Mouse (Mus musculus) kidney, embryonic 16.5 days (tissue): ENCODE data around the gene Rabac1. TPM values are rescaled to one million over a fixed set of nuclear protein-coding genes. Genes with fewer than 3 reads are reported as not detected.

Experiments used
- ATAC-seq: fragments of 200-750 bp; cut with Nextera tagmentation; 2 replicates; pipeline ENCODE4 v1.8.0; 2017; ENCODE audit warnings: moderate TSS enrichment; ENCODE audit not compliant: low FRiP score, low TSS enrichment
- H3K27ac ChIP-seq: fragments of 300-500 bp; sonication (generic); 2 replicates; pipeline ENCODE4 v1.5.1; 2014; ENCODE audit warnings: low read length
- H3K27me3 ChIP-seq: fragments of 300-500 bp; sonication (generic); 2 replicates; pipeline ENCODE4 v1.6.1; 2014; ENCODE audit warnings: low read length, control low read depth, mixed read lengths; ENCODE audit not compliant: insufficient read depth
- H3K36me3 ChIP-seq: fragments of 300-500 bp; sonication (generic); 2 replicates; pipeline ENCODE4 v1.6.1; 2014; ENCODE audit warnings: low read length, control low read depth, mixed read lengths; ENCODE audit not compliant: insufficient read depth
- H3K4me1 ChIP-seq: fragments of 300-500 bp; sonication (generic); 2 replicates; pipeline ENCODE4 v1.6.1; 2014; ENCODE audit warnings: low read length, control low read depth, mixed read lengths; ENCODE audit not compliant: insufficient read depth
- H3K4me2 ChIP-seq: fragments of 300-500 bp; sonication (generic); replicated peaks from 2 replicates; pipeline ENCODE4 v1.6.1; 2014; ENCODE audit warnings: low read depth, low read length
- H3K4me3 ChIP-seq: fragments of 300-500 bp; sonication (generic); 2 replicates; pipeline ENCODE4 v1.5.1; 2014; ENCODE audit warnings: mild to moderate bottlenecking, low read length
- H3K9ac ChIP-seq: fragments of 300-500 bp; sonication (generic); replicated peaks from 2 replicates; pipeline ENCODE4 v1.6.1; 2014; ENCODE audit warnings: low read length
- H3K9me3 ChIP-seq: fragments of 300-500 bp; sonication (generic); 2 replicates; pipeline ENCODE4 v1.6.1; 2016; ENCODE audit warnings: low read length, control low read depth
- WGBS: fragments of 180-500 bp; shearing (Covaris S2); extraction: QIAGEN DNeasy Blood & Tissue Kit; methylation state at CpG from one replicate; pipeline ENCODE4 v1.1.7; 2014; 5-methylcytosine and 5-hydroxymethylcytosine counted together
- microRNA-seq: library from miRNA; unstranded; fragments of <30 nt; microRNA quantifications from one replicate; pipeline ENCODE4, GENCODE M21; 2016
- polyA plus RNA-seq: library from polyadenylated mRNA; unstranded; fragments of >200 nt; fragmentation: Nextera tagmentation; extraction: Ambion mirVana; gene quantifications from 2 replicates; pipeline ENCODE4 v1.2.1, GENCODE M21; 2015

Gene Rabac1
- polyA plus RNA-seq, 1 experiment from 2014 or later: 199 TPM

DNA sequence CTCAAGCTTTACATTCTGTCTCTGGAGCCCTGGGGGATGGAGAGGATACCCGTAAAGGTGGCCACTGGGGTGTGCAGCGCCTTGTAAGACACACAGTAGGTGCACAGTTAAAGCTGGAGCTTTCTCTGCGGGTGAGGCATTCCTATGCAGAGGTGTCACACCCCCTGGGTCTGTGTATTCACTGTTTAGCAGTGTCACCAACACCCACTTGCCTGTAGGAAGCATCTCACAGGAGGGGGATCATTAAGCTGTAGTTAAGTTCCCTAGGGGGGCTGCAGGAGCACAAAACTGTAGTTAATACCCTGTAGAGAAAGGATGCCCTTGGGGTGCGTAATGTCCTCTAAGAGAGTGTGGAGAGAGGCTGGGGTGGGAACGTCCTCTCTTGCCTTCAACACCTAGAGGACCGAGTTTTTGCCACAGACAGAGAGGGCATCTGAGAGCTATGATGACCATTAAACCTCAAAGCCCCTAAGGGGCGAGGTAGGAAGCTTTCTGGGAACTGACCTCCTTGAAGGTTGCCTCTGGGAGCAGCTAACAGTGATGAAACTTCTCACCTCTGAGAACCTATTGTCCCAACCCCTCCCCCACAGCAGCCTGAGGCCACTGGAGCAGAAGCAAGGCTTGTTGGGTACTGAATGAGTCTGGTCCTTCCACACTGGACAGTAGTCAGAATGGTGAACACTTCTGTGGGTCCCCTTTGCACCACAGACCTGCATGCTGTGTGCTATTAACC lies 25.1 kb downstream of the Rabac1 start:
- Histone ChIP-seq H3K36me3 (no peaks in the 10 kb centered on the region), H3K4me2 (no peak overlapping the region), H3K4me3 (no peak overlapping the region), H3K4me1 (peaks cover 9% of the 10 kb centered on the region), H3K9me3 (no peaks in the 10 kb centered on the region), H3K27ac (no peak overlapping the region), H3K27me3 (peaks cover 100% of the 10 kb centered on the region), H3K9ac (no peak overlapping the region)
- WGBS: 3% methylated on average over 7 of the region's 7 CpGs
- no peak for ATAC-seq

DNA sequence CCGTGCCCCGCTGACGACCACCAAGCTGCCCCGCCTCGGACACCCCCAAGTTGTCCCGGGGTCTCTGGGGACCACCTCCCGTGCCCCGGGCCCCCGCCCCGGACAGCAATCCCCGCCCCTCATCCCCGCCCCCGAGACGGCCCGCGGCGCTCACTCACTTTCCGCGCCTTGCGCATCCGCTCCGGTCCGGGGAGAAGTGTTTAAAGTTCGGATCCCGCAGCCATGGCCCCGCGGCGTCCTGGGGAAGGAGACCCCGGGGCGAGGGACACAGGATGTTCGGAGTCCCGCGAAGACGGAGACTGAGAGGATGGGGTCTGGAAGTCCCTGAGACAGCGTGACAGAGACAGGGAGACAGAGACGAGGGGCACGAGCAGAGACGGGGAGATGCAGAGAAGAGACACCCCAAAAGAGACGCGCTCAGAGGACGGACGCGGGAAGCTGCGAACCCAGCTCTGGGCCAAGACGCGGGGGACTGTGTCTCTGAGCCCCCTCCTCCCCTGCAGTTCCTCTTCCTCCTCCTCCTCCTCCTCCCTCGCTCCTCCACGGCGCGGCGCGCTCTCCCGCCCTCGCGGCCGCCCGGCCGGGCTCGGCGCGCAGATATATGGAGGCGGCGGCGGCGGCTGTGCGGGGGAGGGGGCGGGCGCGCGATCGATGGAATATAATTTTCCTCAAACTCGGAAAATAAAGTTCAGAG lies 28.1 kb downstream of the Rabac1 start, which contains the start of gene Gm4881:
Gene Gm4881, minus strand, starts transcription at position 238 of the 694 bp plus-strand sequence.
- H3K36me3 ChIP-seq: no peaks in the 10 kb centered on the region
- WGBS: under 1% methylated on average over 70 of the region's 72 CpGs
- ATAC-seq: no peak
- no peaks in the 10 kb centered on the region for H3K9me3 ChIP-seq
- peaks cover 9% of the 10 kb centered on the region for H3K4me1 ChIP-seq
- peak within 1 kb of the TSS; percentile 59 for H3K4me2 ChIP-seq
- H3K27me3 ChIP-seq: peaks cover 90% of the 10 kb centered on the region
- H3K9ac ChIP-seq: no peak within 1 kb of the TSS
- H3K27ac ChIP-seq: no peak within 1 kb of the TSS
- peak within 1 kb of the TSS; percentile 45 for H3K4me3 ChIP-seq

DNA sequence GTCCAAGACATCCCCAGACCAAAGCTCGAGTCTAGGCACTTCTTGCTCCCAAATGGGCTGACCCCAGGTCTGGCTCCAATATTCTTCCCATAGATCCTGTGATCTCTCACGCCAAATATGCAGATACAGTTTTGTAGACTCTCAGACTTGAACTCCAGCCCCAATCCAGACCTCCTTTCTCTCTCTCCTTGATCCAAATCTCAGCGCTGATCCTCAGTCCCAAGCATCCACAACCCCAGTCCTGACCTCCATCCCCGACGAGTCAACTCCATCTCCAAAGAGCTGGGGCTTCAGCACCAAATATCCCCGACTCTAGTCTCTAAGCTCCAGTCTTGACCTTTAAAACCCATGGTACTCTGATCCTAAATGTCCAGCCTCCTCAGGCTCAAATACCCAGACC lies 28.9 kb downstream of the Rabac1 start:
- ATAC-seq: no peak
- H3K4me2 ChIP-seq: no peak overlapping the region
- peaks cover 83% of the 10 kb centered on the region for H3K27me3 ChIP-seq
- no peak overlapping the region for H3K27ac ChIP-seq
- H3K36me3 ChIP-seq: no peaks in the 10 kb centered on the region
- WGBS: 3% methylated on average over 6 of the region's 6 CpGs
- no peaks in the 10 kb centered on the region for H3K9me3 ChIP-seq
- no peak overlapping the region for H3K9ac ChIP-seq
- peaks cover 9% of the 10 kb centered on the region for H3K4me1 ChIP-seq
- no peak overlapping the region for H3K4me3 ChIP-seq

DNA sequence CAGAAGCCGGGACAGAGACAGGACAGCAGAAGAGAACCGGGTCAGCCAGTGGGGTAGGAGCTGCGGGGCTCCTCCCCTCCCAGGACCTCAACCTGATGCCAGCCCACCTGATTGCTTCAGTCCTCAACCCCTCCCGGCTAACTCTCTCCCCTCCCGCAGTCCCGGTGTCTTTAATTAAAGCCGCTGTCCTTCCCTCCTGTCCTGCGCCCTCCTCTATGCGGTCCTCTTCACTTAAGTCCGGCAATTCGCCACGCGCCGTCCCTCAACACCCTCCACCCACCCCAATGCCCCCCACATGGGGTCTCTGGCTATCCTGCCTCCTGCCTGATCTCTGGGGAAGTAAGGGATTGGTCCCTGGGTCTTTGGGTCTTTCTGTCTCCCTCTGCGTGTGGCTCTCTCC lies 40.9 kb downstream of the Rabac1 start:
- Histone ChIP-seq H3K4me2 (no peak overlapping the region), H3K9me3 (no peaks in the 10 kb centered on the region), H3K27ac (no peak overlapping the region), H3K4me3 (no peak overlapping the region), H3K9ac (no peak overlapping the region), H3K27me3 (peaks cover 80% of the 10 kb centered on the region), H3K4me1 (peaks cover 6% of the 10 kb centered on the region; the same call in 1 of the 2 replicates), H3K36me3 (peaks cover 11% of the 10 kb centered on the region)
- 0% methylated on average over 13 of the region's 15 CpGs for WGBS
- ATAC-seq: no peak; the same call in 1 of the 2 replicates

DNA sequence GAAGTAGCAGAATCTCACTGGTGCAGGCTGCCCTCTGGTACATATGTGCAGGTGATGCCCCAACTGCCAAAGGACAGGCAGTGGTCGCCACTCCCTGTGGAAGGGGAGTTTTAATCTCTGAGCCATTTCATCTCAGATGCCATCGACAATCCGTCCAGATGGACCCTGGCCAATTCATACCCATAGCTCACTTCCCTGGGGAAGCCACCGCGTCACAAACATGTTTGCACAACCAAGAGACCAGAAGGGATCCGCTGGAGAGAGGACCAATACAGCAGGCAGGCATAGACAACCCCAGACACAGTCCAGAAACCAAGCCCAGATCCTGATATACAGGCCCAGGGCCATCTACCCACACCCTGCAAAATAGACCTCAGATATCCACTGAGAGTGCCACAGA lies 42.1 kb downstream of the Rabac1 start:
- Histone ChIP-seq H3K27ac (no peak overlapping the region), H3K27me3 (peaks cover 68% of the 10 kb centered on the region), H3K4me2 (no peak overlapping the region), H3K9me3 (no peaks in the 10 kb centered on the region), H3K9ac (no peak overlapping the region), H3K4me1 (peaks cover 6% of the 10 kb centered on the region; the same call in 1 of the 2 replicates), H3K4me3 (no peak overlapping the region), H3K36me3 (peaks cover 23% of the 10 kb centered on the region)
- ATAC-seq: no peak
- WGBS: 60% methylated on average over 6 of the region's 6 CpGs

Small RNAs within 50 kb of the gene (microRNA-seq; reads per million reads assigned to microRNA genes)
- gene Mir7046: not detected
- gene Mir7047: not detected

Other genes starting within 250 kb of the Rabac1 start
- not detected in 2 replicates for gene Gm4763, start 245.8 kb downstream of the Rabac1 start, polyA plus RNA-seq
- 0.30 and 0.61 TPM in 2 replicates for gene Cd177, start 212.4 kb downstream of the Rabac1 start, polyA plus RNA-seq
- gene Ceacam10, start 195.5 kb downstream of the Rabac1 start, polyA plus RNA-seq: 0.44 TPM in 1 of 2 replicates, not detected in the other
- gene Gm9844, start 110.5 kb downstream of the Rabac1 start, polyA plus RNA-seq: 8.3 and 21.9 TPM in 2 replicates
- not detected in 2 replicates for gene Lypd4, start 102.8 kb downstream of the Rabac1 start, polyA plus RNA-seq
- not detected in 2 replicates for gene Dmrtc2, start 102.7 kb downstream of the Rabac1 start, polyA plus RNA-seq
- 2,217 and 2,364 TPM in 2 replicates for gene Rps19, start 88.4 kb downstream of the Rabac1 start, polyA plus RNA-seq
- 1.8 and 2.0 TPM in 2 replicates for gene Cd79a, start 75.4 kb downstream of the Rabac1 start, polyA plus RNA-seq
- gene Arhgef1, start 69.8 kb downstream of the Rabac1 start, polyA plus RNA-seq: 94.7 and 105 TPM in 2 replicates
- gene Gm4881, start 28.3 kb downstream of the Rabac1 start, polyA plus RNA-seq: not detected in 2 replicates
- 0.66 and 1.5 TPM in 2 replicates for gene Atp1a3, start 33.2 kb upstream of the Rabac1 start, polyA plus RNA-seq
- gene Grik5, start 99.6 kb upstream of the Rabac1 start, polyA plus RNA-seq: 5.1 and 6.3 TPM in 2 replicates
- gene Zfp574, start 99.8 kb upstream of the Rabac1 start, polyA plus RNA-seq: 37.7 and 44.1 TPM in 2 replicates
- gene Pou2f2, start 207.0 kb upstream of the Rabac1 start, polyA plus RNA-seq: 0.40 and 0.99 TPM in 2 replicates
- gene Dedd2, start 247.9 kb upstream of the Rabac1 start, polyA plus RNA-seq: 12.0 and 13.2 TPM in 2 replicates
- 2.7 and 3.0 TPM in 2 replicates for gene Zfp526, start 248.7 kb upstream of the Rabac1 start, polyA plus RNA-seq